Mouse (Mus musculus): ENCODE measurements around the gene Raly.

DNA sequence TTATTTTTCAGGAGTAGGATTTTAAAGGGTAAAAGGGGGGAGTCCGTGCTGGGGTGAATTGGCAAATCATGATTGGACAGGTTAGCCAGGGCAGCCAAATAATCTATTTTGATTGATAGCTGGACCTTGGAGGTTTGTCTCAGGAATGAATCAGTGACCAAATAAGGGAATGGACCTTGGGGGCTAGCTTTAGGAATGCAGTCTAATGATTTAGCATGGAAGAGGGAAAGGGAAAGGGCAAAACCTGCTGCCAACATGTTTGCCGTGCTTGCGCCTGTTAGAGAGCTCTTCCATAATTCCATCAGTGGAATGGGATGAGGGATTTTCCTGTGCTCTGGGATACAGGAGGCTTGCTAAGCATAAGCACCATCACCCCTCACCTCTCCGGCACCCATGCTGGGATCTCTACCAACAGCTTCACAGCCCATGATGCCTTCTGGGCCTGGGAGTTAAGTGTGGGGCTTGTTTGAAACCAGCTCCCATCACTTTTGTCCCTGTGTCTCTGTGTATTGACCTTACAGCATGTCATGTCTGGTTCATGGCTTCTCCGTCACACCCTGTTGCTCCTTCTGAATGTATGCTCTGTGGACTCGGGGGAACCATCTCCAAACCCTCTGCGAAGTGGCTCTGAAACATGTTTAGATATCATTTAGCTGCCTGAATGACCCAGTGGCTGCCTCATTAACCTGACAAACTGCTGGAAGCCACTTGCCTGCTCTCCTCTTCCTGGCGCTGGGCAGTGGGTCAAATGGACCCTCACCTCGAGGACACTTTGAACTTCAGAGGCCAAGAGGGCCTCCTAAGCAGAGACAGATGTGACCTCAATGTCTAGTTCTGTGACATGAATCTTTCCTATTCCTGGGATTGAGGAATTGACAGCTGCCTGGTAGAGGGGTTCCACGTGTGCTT lies 47.7 kb upstream of the Raly start:
- TF ChIP-seq CTCF (IDR thresholded peaks at IDR 0.05; ENCODE audit: low read depth) (no peak), EP300 (IDR thresholded peaks at IDR 0.05; ENCODE audit: low read depth) (no peak)
